Mouse (Mus musculus): ENCODE results near the gene Lhfp. TPM values are rescaled to one million over a fixed set of nuclear protein-coding genes. Genes with fewer than 3 reads are reported as not detected.
"Not testable (repeated sequence)": the region's sequence is repeated elsewhere in the genome, so short reads cannot be mapped to it uniquely, and the experiment has no call there.

The Lhfp gene
- polyA plus RNA-seq, 1 experiment: 14.7 TPM

DNA sequence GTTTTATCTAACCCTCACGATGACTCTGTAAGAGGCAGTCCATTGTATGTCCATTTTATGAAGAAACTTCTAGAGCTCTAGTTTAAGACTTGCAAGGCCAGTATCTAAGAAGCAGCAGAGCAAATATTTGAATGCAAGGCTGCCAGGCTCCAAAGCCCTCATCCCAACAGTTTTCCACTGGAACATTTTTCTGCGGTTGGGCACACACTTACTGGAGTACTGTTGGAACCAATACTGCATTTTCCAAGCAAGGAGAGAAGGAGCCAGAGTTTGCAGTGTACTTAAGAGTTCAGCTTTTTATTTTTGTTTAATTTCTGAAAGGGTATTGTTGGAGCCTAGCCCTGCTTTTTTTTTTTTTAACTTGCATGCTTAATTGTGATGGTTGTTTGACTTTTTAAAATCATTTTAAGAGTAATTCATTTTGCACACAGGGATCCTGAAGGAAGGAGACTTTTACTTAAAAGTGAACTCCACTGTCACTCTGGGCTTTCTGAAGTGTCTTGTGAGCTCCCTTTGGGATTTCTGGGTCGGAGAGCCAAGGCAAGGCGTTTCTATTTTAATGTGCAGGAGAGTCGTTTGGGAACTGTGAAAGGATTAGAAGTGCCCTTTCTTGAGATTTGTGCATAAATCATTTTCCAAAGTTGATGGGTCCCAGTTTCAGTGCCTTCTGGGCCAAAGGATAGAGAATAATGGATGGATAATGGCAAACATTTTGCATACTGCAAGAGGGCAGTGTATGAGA lies 180.4 kb downstream of the Lhfp start:
- H3K27ac ChIP-seq (replicated peaks; ENCODE audit: low read depth, low read length): no peak overlapping the region; the same call in 1 of the 2 replicates
- peaks cover 6% of the 10 kb centered on the region for H3K4me1 ChIP-seq (ENCODE audit: control insufficient read depth, insufficient read depth, insufficient read length, low read length)

DNA sequence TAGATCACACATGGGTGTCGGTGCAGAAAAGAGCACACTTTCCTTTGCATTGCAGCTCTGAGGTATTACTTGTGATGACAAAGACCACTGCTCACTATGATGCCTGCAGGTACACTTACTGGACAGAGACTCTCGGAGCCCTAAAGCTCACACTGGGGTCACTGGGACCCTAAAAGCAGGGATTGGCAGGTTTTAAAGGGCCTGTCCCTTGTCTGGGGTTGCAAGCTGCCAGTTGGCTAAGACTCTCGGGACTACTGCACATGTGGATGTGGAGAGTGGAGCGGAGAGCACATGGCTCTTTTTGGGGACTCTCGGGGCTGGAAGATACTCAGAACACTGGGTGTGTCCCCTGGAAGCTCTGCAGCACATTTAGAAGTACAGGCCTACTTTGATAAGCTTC lies 182.8 kb downstream of the Lhfp start:
- peaks cover 7% of the 10 kb centered on the region for H3K4me1 ChIP-seq (ENCODE audit: control insufficient read depth, insufficient read depth, insufficient read length, low read length)
- no peak overlapping the region for H3K4me3 ChIP-seq (ENCODE audit: insufficient read depth, low read depth, low read length)
- no peak overlapping the region for H3K27ac ChIP-seq (replicated peaks; ENCODE audit: low read depth, low read length)

More for the DNA sequence above, 180.4 kb downstream of the Lhfp start:
- no peak overlapping the region for H3K4me3 ChIP-seq (ENCODE audit: insufficient read depth, low read depth, low read length)

DNA sequence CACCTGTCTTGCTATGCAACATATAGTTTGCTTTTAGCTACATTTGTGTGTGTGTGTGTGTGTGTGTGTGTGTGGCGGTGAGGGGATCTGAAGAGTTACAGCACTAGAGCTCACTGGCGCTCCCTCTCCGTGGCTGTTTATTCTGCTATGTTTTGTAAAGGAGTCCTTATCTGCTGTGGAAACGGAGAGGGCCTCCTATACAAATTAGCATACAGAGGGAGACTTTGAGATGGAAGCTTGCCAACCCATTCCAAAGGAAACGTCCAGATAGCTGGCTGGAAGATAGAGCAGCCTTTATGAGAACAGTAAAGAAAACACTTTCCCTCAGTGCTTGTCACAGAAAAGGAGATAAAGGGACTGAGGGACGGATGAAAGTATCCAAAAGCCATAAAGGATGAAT lies 184.4 kb downstream of the Lhfp start:
- Histone ChIP-seq H3K4me3 (ENCODE audit: insufficient read depth, low read depth, low read length) (no peak overlapping the region), H3K27ac (replicated peaks; ENCODE audit: low read depth, low read length) (no peak overlapping the region), H3K4me1 (ENCODE audit: control insufficient read depth, insufficient read depth, insufficient read length, low read length) (peaks cover 7% of the 10 kb centered on the region)

DNA sequence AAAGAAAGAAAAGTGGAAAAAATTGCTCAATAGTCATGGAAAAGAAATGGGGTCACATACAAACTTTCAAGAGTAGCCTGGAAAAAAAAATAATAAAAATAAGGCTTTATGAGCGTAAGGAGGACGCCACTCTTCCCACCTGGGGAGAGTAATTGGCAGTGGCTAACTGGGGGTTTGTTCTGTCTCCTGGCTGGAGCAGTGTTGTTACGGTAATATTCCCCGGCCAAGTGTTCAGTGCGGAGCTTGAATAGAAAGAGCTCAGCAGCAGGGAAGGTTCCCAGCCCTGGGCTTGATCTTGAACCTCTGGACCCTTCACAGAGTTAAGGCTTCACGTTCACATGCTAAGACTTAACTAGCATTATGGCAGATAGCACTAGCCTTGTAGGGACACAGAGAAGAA lies 184.9 kb downstream of the Lhfp start:
- H3K4me1 ChIP-seq (ENCODE audit: control insufficient read depth, insufficient read depth, insufficient read length, low read length): peaks cover 7% of the 10 kb centered on the region
- no peak overlapping the region for H3K27ac ChIP-seq (replicated peaks; ENCODE audit: low read depth, low read length)
- no peak overlapping the region for H3K4me3 ChIP-seq (ENCODE audit: insufficient read depth, low read depth, low read length)

DNA sequence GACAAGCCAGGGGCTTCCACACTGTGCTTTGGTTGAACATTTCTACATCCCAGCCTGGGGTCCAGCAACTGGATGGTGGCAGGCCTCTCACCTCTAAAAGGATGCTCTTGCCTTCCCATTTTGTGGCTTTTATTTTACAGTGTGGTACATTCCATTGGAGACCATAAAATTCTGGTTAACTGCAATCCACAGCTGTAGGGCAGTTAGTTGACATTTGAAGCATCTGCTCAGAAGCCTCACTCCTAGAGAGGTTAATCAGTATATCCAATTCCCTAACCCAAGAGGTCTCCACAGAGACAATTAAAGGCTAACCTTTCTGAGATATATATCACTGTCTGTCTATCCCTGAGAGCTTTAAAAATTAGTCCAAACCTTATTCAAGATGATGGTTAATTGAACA lies 186.5 kb downstream of the Lhfp start:
- Histone ChIP-seq H3K4me3 (ENCODE audit: insufficient read depth, low read depth, low read length) (no peak overlapping the region), H3K4me1 (ENCODE audit: control insufficient read depth, insufficient read depth, insufficient read length, low read length) (peaks cover 7% of the 10 kb centered on the region), H3K27ac (replicated peaks; ENCODE audit: low read depth, low read length) (no peak overlapping the region)

DNA sequence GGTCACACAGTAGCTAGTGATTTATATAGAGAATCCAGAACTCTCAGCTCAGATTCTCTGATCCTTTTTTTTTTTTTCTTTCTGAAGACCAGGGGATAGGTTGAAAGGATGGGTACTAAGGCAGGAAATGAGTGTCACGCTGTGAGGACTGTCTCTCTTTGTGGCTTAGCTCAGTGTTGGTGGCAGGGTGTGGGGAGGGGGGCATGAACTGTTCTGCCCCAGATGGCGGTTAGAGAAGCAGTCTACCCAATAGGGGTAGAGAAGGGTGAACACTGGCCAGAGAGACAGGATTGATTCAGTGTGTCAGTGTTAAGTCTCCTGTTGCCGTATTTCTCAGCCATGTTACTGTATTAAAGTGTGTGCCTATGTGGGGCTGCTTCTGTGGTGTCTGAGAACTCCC lies 189.2 kb downstream of the Lhfp start:
- no peak overlapping the region for H3K4me3 ChIP-seq (ENCODE audit: insufficient read depth, low read depth, low read length)
- H3K27ac ChIP-seq (replicated peaks; ENCODE audit: low read depth, low read length): no peak overlapping the region
- peaks cover 9% of the 10 kb centered on the region for H3K4me1 ChIP-seq (ENCODE audit: control insufficient read depth, insufficient read depth, insufficient read length, low read length)

DNA sequence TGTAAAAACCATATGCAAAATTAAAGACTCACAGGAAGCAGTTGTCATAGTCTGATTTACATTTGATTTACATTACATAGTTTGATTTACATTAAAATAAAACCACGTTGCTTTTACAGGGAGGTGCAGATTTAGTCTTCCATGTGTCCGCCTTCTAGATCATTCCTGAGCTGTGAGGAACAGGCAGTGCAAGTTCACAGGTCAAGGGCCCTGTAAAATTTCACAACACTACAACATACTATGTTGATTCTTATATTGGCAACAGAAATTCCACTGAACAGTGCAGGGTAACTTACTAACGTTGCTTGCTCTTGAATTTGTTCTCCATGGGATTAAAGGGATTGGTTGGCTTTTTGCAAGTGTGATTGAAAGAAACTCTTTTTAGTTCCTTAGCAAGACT lies 189.8 kb downstream of the Lhfp start:
- peaks cover 4% of the 10 kb centered on the region for H3K4me1 ChIP-seq (ENCODE audit: control insufficient read depth, insufficient read depth, insufficient read length, low read length)
- no peak overlapping the region for H3K27ac ChIP-seq (replicated peaks; ENCODE audit: low read depth, low read length)
- H3K4me3 ChIP-seq (ENCODE audit: insufficient read depth, low read depth, low read length): no peak overlapping the region

DNA sequence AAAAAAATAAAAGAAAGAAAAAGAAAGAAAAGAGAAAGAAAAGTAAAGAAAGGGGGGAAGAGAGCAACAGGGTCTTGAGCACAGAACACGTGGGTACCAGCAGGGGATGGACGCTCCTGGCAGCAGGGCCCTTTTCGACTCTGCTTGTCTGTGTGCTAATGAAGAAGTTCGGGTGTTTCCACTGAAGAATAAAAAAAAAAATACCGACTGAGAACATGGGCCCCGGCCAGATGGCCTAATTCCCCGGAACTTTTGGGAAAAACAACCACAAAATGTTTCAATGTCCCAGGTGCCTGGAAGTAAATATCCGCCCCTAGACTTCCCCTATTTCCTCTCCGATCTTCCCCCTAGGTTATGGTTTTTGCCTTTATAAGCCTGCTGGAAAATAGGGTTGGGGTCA lies 191.1 kb downstream of the Lhfp start:
- not testable (repeated sequence) for H3K4me1 ChIP-seq (ENCODE audit: control insufficient read depth, insufficient read depth, insufficient read length, low read length); H3K27ac ChIP-seq (replicated peaks; ENCODE audit: low read depth, low read length)

DNA sequence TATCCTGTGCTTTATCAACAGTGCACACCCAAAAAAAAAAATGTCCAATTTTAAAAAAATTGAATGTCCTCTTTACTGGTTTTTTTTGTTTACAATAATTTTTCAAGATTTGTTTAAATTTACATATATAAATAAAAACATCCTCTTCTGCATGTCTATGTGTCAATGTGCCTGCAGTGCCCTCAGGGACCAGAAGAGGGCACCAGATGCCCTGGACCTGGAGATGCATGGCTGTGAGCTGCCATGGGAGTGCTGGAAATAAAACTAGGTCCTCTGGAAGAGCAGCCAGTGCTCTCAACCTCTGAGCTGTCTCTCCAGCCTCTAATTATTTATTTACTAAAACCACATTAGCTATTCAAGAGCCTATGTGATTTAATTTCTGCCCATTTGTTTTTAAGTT lies 193.4 kb downstream of the Lhfp start:
- Histone ChIP-seq H3K4me3 (ENCODE audit: insufficient read depth, low read depth, low read length) (no peak overlapping the region), H3K4me1 (ENCODE audit: control insufficient read depth, insufficient read depth, insufficient read length, low read length) (peaks cover 3% of the 10 kb centered on the region), H3K27ac (replicated peaks; ENCODE audit: low read depth, low read length) (no peak overlapping the region)

More for the DNA sequence above, 191.1 kb downstream of the Lhfp start:
- H3K4me3 ChIP-seq (ENCODE audit: insufficient read depth, low read depth, low read length): not testable (repeated sequence)

DNA sequence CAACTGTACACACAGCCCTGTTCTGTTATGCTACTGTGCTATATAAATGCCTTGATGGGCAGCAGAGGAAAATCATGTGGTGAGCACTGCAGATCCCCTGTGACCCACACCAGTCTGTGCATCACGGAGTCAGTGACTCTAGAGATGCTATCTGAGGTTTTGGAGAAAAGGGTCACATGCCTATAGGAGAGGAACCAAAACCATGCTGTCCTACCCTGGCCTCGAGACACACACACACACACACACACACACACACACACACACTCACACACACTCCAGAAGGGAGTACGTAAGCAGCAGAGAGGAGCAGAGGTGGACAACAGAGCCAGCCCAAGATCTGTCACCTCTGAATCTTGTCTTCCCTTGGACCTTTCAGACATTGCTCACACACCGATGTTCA lies 195.1 kb downstream of the Lhfp start:
- H3K4me1 ChIP-seq (ENCODE audit: control insufficient read depth, insufficient read depth, insufficient read length, low read length): peaks cover 3% of the 10 kb centered on the region
- H3K27ac ChIP-seq (replicated peaks; ENCODE audit: low read depth, low read length): no peak overlapping the region
- no peak overlapping the region for H3K4me3 ChIP-seq (ENCODE audit: insufficient read depth, low read depth, low read length)

DNA sequence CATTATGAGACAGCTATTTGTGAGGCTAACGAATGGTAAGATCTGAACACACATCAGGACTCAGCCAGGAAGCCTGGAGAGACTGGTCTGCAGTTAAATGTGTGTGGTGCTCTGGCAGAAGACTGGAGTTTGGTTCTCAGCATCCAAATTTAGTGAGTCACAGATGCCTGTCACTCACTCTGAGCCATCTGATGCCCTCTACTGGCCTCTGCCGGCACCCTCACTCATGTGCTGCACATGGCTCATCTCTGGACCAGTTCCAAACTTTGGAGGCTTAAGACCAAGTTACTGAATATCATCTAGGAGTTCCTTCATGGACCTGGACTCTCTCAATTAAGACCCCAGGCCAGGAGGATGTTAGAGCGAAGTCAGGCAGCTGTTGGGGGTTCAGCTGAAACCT lies 198.8 kb downstream of the Lhfp start:
- Histone ChIP-seq H3K4me1 (ENCODE audit: control insufficient read depth, insufficient read depth, insufficient read length, low read length) (peaks cover 2% of the 10 kb centered on the region; the same call in 1 of the 2 replicates), H3K27ac (replicated peaks; ENCODE audit: low read depth, low read length) (no peak overlapping the region), H3K4me3 (ENCODE audit: insufficient read depth, low read depth, low read length) (no peak overlapping the region)

DNA sequence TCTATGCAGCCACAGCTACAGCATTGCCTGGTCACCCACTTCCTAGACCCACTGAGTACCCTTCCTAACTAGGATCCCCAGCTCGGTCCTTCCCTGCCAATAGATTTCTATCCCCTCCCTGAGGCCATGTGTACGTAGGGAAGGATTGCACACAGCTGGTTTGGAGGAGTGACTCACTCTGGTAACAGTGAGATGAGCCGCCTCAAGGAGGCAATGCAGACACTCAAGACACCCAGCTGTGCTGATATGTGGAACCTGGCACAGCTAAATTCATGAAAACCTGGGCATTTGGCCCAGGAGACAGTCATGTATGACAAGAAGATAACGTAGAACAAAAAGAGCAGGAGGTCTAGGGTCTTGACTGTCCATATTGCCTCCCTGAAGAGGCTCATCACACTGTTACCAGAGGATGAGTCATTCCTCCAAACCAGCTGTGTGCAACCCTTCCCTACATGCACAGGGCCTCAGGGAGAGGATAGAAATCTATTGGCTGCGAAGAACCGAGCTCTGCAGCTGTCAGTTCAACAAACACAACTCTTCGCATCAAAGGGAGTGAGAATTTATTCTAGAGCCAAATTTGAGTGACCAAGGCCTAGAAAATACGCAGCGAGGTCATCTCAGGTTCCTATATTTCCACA lies 204.4 kb downstream of the Lhfp start:
- Histone ChIP-seq H3K27ac (replicated peaks; ENCODE audit: low read depth, low read length) (no peak overlapping the region), H3K4me3 (ENCODE audit: insufficient read depth, low read depth, low read length) (no peak overlapping the region), H3K4me1 (ENCODE audit: control insufficient read depth, insufficient read depth, insufficient read length, low read length) (no peaks in the 10 kb centered on the region)

DNA sequence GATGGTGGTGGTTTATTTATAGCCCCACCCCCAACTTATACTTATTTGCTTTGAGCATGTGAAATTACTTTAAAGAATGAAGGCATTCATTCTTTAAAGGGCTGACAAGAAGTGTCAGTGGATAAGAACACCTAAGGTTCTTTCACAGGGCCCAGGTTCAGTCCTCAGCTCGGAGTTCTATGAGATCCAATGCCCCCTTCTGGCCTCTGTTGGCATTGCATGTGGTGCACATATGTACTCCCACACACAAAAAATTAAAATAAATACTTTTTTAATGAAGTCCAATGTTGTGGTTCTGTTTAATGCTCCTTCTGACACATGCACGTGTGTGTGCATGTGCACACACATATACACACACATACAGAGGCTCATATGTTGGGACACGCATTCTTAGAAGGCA lies 205.8 kb downstream of the Lhfp start:
- Histone ChIP-seq H3K4me3 (ENCODE audit: insufficient read depth, low read depth, low read length) (no peak overlapping the region), H3K4me1 (ENCODE audit: control insufficient read depth, insufficient read depth, insufficient read length, low read length) (no peaks in the 10 kb centered on the region), H3K27ac (replicated peaks; ENCODE audit: low read depth, low read length) (no peak overlapping the region)

DNA sequence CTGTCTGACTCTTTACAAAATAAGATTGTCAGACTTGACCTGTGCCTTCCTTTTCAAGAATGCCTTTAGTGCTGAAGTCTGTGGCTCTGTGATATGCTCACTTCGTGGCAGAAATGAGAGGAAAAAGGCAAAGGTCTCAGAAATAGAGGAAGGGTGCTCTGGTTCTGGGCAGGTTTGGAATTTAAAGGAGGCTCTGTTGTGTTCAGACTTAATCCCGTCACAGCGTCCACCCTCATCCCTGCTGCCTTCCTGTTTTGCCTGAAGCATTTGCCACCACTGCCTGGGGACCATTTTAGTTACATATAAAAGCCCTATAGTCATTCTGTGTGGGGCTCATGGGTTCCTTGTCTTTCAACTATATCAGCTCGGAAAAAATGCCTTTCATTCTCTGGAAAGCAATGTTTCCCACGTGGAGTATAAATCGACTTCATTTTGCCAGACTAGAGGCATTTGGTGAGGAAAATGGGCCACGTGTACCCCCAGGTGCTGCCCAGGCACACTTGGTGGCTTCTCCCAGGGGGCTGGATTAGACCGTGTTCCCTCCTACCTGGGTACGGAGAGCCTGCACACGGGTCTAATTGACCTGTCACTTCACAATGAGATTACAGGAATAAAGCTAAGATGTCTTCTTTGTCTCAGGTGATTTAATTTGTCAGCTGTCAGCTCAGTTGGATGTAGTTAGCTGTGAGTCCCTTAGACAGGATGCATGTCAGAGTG lies 207.0 kb downstream of the Lhfp start:
- Histone ChIP-seq H3K4me3 (ENCODE audit: insufficient read depth, low read depth, low read length) (no peak overlapping the region), H3K27ac (replicated peaks; ENCODE audit: low read depth, low read length) (no peak overlapping the region), H3K4me1 (ENCODE audit: control insufficient read depth, insufficient read depth, insufficient read length, low read length) (peaks cover 3% of the 10 kb centered on the region; the same call in 1 of the 2 replicates)

DNA sequence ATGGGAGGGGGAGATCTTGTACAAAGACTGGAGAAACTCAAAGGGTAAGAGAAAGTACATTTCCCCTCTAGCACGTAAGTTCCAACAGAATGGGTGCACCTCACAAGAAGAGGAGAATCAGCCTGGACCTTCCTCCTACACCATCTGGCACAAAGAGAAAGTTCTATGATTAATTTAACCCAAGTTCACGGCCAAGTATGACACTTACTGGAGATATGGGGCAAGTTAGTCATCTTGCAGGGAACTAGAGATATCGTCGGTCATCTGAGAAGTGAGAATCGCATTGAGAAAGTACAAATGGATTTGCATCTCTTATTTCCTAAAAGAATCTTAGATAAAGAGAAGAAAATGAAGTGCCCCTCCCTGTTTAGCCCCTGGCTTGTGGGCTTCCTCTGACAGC lies 211.2 kb downstream of the Lhfp start:
- H3K27ac ChIP-seq (replicated peaks; ENCODE audit: low read depth, low read length): no peak overlapping the region

More for the DNA sequence above, 211.2 kb downstream of the Lhfp start:
- Histone ChIP-seq H3K4me3 (ENCODE audit: insufficient read depth, low read depth, low read length) (no peak overlapping the region), H3K4me1 (ENCODE audit: control insufficient read depth, insufficient read depth, insufficient read length, low read length) (peaks cover 4% of the 10 kb centered on the region; the same call in 1 of the 2 replicates)
